21 mouse cellular contexts compared by ENCODE assay signal in genomic region chr4:72013583-72013982, GRCm38 (mm10).
A peak's percentile ranks its signal among the peaks of the same experiment; 100 is the strongest.
DNase-seq lines count a peak whose midpoint lies in the region; ATAC-seq and TF ChIP-seq lines count a peak whose summit lies in the region.
"Had no signal": no experiment of that assay in that cellular context is flagged by ENCODE, and none has a peak within 500 bp of the region (broad histone marks: within the 10 kb centered on the region; RNA-seq: fewer than 3 reads in every experiment).

No protein-coding gene starts in this region.

- H3K36me3 ChIP-seq in midbrain, postnatal 0 days (ENCODE audit: insufficient read depth, low read length): no peaks in the 10 kb centered on the region
- H3K36me3 ChIP-seq: embryonic facial prominence, embryonic 10.5 days; hindbrain, embryonic 12.5 days; limb, embryonic 12.5 days; liver, embryonic 13.5 days had no signal

- 84% methylated on average over 3 of the region's 3 CpGs for WGBS in midbrain, postnatal 0 days

- no peaks in the 10 kb centered on the region for H3K4me1 ChIP-seq in midbrain, postnatal 0 days (ENCODE audit: insufficient read depth, low read length)
- H3K4me1 ChIP-seq: embryonic facial prominence, embryonic 10.5 days; hindbrain, embryonic 12.5 days; limb, embryonic 12.5 days; liver, embryonic 13.5 days had no signal

- no peaks in the 10 kb centered on the region for H3K9me3 ChIP-seq in midbrain, postnatal 0 days (ENCODE audit: low read length)
- H3K9me3 ChIP-seq: liver, embryonic 13.5 days had no signal

- peak; percentile 9 to 67 for DNase-seq in frontal cortex, postnatal 36 days (ENCODE audit: low spot score in 2 of 2)
- no peak for DNase-seq in frontal cortex, postnatal 10 days (ENCODE audit: low spot score in 2 of 2)
- peak; percentile 8 for DNase-seq in layer of hippocampus, adult 11-12 months (ENCODE audit: low spot score)
- DNase-seq in layer of hippocampus, postnatal 14 days (ENCODE audit: low spot score in 2 of 2): no peak
- peak; percentile 23 for DNase-seq in adipocyte (ENCODE audit: low spot score)
- peak; percentile 13 to 43 for DNase-seq in left cerebral cortex, adult 9 months (ENCODE audit: low spot score in 2 of 2)
- DNase-seq in midbrain, postnatal 0 days (ENCODE audit: low spot score): no peak
- DNase-seq in thymus, postnatal 4 days: no peak
- DNase-seq: gastrocnemius, postnatal 25 days; heart, postnatal 10 days; liver, embryonic 13.5 days; midbrain, embryonic 14.5 days; thymus, postnatal 25 days had no signal

- no peak for ATAC-seq in midbrain, postnatal 0 days (ENCODE audit: low FRiP score)
- ATAC-seq: activated CD4-positive, CD25-positive, alpha-beta regulatory T cell, adult 4 months; forebrain, embryonic 14.5 days; inflammation-experienced regulatory T-cells, adult 6 months; Patski had no signal

- H3K27me3 ChIP-seq in midbrain, postnatal 0 days (ENCODE audit: insufficient read depth, low read length): no peaks in the 10 kb centered on the region
- H3K27me3 ChIP-seq: hindbrain, embryonic 12.5 days; limb, embryonic 12.5 days; liver, embryonic 13.5 days; Patski had no signal

- H3K4me2 ChIP-seq in midbrain, postnatal 0 days (ENCODE audit: low read depth, low read length, poor library complexity, severe bottlenecking): no peak overlapping the region
- H3K4me2 ChIP-seq: hindbrain, embryonic 12.5 days; limb, embryonic 12.5 days; liver, embryonic 13.5 days had no signal

- H3K4me3 ChIP-seq in midbrain, postnatal 0 days (ENCODE audit: low read depth, low read length): no peak overlapping the region
- H3K4me3 ChIP-seq: embryonic facial prominence, embryonic 10.5 days; hindbrain, embryonic 12.5 days; limb, embryonic 12.5 days; liver, embryonic 13.5 days had no signal

- no peak overlapping the region for H3K9ac ChIP-seq in midbrain, postnatal 0 days (replicated peaks; ENCODE audit: low read length, poor library complexity, severe bottlenecking)
- H3K9ac ChIP-seq: hindbrain, embryonic 12.5 days; limb, embryonic 12.5 days; liver, embryonic 13.5 days had no signal

- TF ChIP-seq CTCF in midbrain, postnatal 0 days (IDR thresholded peaks at IDR 0.05): no peak

- no peak overlapping the region for H3K27ac ChIP-seq in midbrain, postnatal 0 days (ENCODE audit: low read depth, low read length)
- H3K27ac ChIP-seq: embryonic facial prominence, embryonic 10.5 days; hindbrain, embryonic 12.5 days; limb, embryonic 12.5 days; liver, embryonic 13.5 days; stomach, postnatal 0 days had no signal

Comparison
In these comparisons a context has a peak if more than half of its experiments do, and no peak if none do; other contexts are left out.
1. DNase-seq: peak in frontal cortex, postnatal 36 days (2 of 2), layer of hippocampus, adult 11-12 months (single experiment), adipocyte (single experiment) and left cerebral cortex, adult 9 months (2 of 2); none in frontal cortex, postnatal 10 days (0 of 2), layer of hippocampus, postnatal 14 days (0 of 2), midbrain, postnatal 0 days (single experiment) and thymus, postnatal 4 days (single experiment).